Mouse (Mus musculus) urinary bladder, postnatal 4 days (tissue): ENCODE data around the gene Ydjc.

ENCODE experiments used
- DNase-seq, 2 experiments: peaks; one replicate each; pipeline ENCODE4 v3.0.0; 2021 to 2022; ENCODE audit warnings: low spot score in 2 of 2

The Ydjc gene

DNA sequence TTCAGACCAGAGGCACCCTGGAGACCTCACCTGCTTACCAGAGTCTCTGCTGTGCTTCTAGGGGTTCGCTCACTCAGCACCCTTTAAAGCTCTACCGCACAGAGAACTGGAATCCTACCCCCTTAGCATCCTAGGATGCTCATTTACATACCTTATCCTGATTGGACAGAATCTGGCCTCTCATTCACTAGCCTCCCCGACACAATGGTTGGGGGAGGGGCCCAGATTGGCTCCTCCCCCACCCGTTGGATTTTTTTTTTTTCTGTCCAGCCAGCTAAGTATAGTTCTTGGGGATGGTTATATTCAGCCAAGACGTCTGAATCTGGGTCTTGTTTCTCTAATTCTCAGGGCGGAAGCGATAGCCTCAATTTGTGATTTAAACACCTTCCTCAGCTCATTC lies at the start of gene Ydjc:
TSS of gene Ydjc (plus strand) at position 283 of the 400 bp plus-strand sequence.
- no peak for DNase-seq

DNA sequence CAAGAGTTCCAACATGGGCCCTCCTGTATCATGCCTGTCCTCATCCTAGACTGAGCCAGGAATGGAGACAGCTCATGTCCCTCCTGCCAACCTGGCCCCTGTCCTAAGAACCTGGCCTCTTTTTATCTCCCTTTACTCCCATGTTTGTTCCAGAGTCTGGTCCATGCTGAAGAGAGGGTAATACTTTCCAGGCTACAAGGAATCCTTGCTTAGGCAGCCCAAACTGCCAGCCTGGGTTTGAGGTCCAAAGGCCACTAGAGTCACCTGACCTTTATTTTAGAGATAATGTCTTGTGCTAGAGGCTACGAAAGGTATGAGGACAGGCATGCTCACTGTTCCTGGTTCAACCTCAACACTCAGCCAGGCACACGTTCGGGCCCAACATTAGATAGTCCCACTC lies 47.5 kb upstream of the Ydjc start:
- no peak for DNase-seq

DNA sequence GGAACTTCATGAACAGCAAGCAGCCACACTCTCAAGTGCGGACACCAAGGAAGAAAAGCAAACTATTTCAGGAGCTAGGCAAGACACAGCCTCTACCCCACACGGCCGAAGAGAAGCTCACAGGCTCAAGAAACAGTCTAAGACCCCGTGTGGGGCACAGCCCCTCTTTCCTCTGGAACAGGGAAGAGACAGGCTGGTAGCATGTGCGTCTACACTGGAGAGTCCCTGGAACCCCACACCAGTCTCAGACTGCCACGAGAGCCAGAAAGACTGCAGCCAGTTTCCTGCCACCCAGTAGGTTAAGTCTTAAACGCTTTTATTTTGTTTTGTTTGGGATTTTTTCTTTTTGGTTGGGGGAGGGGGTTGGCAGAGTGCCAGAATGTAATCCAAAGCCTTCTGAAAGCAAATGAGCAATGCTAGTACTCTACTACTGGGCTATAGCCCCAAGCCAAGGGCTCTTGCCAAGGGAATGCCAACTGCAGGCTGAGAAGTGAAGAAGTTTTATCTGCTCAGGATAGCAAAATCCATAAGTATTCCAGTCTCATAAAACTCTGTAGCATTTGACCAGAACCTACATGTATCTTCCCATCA lies 41.7 kb upstream of the Ydjc start:
- DNase-seq = no peak

DNA sequence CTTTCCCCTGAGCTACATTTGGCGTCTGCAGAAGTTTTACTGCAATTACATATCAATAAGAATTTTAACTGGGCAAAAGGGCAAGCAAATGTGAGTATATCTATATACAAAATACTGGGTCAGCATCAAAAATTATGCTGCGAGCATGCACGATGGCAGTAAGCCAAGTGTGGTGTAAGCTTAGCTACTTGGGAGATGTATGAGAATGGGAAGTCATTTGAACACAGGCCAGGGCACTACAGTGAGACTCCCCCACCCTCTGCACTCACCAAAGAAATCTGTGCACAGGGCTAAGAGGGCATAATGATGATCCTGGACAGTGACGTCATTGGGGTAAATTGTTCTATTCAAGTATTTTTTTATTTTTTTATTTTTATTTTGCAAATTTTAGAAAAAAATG lies 39.8 kb upstream of the Ydjc start:
- DNase-seq = no peak

DNA sequence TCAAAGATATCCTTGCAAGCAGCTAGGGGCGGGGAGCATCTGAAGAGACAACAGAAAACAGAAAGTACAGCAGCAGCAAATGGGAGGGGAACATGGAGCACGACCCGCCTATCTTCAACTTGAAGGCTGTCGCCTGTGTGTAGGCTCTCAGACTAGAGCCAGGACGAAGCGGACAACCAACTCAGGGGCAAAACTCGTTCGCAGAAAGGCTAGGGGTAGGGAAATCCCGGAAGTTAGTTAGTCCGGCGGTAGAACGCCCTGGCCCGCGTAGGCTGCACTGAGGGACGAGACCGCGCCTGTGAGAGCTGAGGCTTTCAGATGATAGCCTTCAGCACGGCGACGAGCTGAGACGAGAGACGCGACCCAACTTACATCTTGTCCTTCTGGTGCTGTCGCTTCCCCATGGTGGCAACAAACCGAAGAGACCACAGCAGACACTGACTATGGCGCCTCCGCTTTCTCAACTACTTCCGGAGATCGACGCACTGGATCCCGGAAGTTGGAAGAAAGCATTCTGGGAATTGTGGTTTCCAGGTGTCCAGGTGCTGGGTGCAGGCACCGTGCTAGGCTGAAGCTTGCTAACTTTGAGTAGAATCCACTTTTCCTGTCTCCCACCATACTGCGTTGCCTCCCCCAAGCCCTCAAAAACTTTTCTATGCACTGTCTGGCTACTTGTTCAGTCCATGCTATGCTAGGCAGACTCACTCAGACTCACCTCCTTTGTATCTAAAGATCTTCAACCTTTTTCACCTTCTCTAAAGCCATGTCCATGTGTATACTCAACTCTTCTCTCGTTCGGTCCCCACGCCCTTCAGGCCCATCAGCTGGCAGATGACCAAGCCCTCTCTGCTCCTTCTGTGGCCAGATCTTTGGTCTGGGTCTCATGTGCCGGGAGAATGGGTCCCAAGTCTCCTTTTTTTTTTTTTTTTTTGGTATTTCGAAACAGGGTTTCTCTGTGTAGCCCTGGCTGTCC lies 33.4 kb upstream of the Ydjc start, which contains the start of gene Ppil2:
TSS of gene Ppil2 (minus strand) at position 487 of the 973 bp plus-strand sequence.
- DNase-seq = peak in 1 of 2 experiments; percentile 57

DNA sequence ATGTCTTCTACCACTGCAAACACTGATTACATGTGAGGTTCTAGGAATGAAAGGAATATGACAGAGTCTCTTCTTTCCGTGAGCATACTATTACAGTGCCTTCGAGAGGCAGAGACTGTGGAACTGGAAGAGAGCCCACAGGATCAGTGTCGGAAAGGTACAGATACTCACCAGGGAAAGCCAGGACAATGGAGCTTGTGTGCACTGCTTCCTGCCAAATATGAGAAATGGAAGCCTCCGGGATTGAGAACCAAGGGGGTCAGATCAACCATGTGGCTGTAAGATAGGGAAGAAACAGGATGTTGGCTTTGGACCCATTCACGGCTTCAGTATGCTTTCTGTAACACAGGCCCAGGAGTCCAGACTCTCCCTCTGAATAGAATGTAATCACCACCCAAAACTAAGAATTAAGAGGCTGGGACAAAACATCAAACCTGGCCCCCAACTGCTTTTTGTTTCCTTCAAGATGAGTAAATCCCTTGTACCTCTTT lies 27.1 kb upstream of the Ydjc start:
- no peak for DNase-seq

DNA sequence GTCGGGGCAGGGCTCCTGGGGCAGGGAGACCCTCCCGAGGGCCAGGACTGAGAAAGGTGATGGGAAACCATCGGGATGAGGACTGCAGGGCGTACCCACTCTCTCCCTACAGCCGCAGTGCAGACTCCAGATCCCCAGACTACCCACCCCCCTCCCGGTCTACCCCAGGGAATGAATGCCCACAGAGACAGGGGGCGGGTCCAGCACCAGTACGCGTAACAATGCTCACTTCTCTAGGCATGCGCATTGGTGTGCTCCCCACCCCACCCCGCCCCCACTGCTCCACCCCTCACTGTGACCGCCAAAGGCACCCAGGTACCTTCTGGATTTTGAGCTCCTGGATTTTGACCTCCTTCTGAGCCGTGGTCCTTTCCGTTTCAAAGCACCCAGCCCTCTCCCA lies 22.9 kb upstream of the Ydjc start:
- no peak for DNase-seq

DNA sequence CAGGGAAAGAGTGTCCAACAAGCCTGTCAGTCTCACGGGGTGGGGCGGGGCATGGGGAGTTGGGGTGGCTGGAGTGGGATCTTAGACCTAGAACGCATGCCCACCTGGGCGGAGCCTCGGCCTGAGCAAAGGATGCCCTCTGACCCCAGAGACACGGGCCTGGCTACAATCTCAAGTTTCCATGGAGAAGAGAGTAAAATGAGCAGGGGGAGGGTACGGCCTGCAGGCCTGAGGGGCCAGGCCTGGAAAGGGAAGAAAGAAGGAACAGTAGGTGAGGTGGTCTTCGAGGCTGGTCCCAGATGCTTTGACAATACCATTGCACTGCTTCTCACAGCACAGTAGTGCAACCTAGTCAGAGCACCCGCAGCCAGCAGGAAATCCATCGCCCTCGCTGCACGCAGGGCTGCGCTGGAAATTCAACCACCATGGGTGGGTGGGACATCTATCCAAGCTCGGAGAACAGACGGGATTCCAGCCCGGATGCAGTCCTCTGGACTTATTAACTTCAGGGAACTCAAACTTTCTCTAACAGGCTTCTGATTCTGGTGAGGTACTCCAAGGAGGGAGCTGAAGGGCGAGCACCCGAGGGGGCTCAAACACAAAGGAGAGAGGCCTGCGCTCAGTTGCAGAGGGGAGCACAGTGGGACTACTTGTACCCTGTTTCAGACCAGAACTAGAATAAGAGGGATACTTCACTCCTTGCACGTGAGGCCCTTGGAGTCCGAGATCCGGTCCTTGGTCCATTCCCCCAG lies 20.1 kb upstream of the Ydjc start:
- DNase-seq = no peak

DNA sequence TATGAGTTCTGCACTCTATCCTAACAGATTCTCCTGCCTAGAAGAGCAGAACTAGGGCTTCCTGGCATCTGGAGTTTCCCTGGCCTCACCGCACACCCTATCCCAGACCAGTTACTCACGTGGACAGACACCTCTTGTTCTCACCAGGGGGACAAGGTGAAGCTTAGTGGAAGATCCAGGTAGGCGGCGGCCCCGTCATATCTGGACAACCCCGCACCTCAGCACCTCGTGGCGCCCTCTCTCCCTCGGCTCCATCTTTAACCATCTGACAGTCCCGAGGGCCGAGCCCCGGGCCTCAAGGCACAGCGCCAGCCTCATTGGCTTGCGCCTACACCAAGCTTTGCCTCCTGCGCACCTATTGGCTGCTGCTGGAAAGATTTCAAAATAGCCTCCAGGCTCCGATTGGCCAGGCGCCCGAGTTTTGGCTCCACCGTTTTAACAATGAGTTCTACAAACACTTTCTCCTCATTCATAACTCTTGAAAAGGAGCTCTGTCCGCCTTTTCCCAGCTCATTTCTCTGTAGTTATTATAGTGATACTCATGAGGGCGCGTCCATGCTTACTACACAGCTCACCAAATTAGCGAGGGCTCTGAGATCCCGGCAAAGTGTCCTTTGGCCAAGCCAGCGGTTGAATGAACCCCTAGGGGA lies 19.4 kb upstream of the Ydjc start, which contains the start of gene 2610318N02Rik:
TSS of gene 2610318N02Rik (minus strand) at position 297 of the 650 bp plus-strand sequence.
- DNase-seq = peak; percentile 61 to 78

DNA sequence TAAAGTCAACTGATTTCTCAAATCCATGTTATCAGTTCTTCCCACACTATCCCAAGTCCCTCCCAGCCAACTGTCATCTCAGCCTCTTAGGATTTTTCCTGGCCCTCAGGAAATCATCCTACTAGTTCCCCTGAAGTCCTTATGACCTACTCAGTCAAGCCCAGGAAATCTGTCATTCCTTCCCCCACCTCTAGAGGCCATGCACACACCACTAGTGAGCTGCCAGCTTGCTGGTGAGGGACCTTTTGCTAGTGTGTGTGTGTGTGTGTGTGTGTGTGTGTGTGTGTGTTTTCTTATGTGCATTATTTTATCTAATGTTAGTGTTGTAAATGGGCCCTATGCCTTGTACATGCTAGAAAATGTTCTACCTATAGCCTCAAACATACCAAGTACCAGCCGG lies 17.1 kb upstream of the Ydjc start:
- DNase-seq = no peak

DNA sequence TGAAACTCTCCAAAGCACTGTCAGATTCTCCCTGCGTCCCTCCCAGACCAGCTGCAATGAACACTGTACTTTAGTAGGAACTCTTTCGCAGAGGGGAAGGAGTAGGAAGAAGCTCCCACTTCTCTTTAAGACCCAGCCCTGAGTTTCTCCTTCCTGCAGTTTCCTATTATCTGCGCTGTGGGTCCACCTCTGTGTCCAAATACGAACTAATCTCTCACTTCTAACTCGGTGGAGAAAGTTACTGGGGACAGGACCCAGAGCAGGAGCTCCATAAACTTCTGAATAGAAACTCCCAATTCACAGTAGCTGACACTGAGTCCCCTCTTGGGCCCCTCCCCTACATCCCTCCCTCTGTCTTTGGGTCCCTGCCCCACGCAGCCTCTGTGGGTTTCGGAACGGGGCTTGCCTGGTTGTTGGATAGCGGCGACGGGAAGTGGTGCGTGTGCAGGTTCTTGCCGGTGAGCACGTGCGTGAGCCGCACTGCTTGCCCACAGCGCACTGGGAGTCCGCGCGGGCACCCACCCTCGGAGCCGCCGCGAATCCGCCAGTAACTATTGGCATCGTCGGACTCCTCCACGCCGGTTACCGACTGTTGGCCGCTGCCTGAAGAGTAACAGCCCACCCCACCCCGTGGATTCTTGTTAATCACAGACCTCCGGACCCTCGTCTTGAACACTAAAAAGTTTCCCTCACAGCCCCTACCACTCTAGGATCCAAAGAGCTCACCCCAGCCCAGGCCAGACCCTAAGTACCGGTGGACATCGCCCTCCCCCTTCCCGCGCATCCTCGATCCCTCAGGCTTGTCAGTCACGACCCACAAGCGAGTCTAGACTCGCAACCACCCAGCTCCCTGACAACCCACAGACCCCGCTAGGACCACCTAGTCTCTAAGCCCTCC lies 13.0 kb upstream of the Ydjc start:
- no peak for DNase-seq

DNA sequence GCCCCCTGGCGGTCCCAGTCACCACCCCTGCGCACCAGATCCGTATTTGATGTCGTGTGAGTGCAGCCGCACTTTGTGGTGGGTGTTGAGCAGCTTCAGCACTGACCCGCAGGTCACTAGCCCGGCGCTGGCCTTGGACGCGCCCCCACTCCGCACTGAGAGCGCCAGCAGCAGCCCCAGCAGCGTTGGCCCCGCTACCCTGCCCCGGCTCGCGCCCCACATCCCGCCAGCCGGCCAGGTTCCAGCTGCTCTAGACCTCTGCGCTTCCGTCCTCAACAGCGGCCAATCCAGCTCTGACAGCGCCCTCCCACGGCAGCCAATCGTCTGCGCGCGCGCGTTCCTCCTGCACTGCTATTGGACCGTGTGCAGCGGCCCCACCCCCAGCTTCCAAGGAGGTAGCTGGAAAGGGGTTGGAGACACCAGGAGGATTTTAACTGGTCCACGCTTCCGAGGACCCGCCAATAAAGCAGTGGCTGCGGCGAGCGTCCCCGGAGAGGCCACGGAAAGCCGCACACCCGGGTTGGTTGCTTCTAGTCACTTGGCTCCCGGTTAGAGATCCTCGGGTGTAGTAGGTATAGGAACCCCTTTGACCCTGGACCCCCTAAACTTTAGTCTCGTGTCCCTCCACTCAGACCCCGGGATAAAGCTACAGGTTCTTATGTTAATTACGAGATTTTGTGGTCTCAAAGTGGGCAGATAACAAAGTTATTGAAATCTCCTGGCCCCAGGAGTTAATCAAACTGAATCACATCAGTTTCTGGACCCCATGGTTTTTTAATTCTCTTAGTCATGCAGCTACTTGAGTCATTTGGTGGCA lies 12.1 kb upstream of the Ydjc start, which contains the start of gene Sdf2l1:
TSS of gene Sdf2l1 (minus strand) at position 295 of the 817 bp plus-strand sequence.
- peak; percentile 92 to 97 for DNase-seq

DNA sequence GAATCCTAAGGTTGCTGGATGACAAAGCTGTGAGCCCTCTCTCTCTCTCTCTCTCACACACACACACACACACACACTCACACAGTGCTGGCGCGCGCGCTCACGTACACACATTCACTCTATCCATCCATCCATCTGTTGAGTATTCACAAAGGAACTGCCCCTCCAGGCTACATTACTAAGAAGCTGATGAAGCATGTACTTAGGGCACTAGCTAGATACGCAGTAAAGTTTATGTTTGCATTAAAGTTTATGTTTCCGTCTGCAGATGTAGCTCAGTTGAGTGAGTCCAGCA lies 11.6 kb upstream of the Ydjc start:
- no peak for DNase-seq

DNA sequence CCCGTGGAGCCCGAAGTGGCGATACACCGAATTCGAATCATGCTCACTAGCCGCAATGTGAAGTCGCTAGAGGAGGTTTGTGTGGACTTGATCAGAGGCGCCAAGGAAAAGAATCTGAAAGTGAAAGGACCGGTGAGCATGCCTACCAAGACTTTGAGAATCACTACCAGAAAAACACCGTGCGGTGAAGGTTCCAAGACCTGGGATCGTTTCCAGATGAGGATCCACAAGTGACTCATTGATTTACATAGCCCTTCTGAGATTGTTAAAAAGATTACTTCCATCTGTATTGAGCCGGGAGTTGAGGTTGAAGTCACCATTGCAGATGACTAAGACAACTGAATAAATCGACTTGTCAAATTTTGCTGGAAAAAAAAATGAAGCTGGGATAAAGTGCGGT lies 7.1 kb upstream of the Ydjc start:
- DNase-seq = no peak

DNA sequence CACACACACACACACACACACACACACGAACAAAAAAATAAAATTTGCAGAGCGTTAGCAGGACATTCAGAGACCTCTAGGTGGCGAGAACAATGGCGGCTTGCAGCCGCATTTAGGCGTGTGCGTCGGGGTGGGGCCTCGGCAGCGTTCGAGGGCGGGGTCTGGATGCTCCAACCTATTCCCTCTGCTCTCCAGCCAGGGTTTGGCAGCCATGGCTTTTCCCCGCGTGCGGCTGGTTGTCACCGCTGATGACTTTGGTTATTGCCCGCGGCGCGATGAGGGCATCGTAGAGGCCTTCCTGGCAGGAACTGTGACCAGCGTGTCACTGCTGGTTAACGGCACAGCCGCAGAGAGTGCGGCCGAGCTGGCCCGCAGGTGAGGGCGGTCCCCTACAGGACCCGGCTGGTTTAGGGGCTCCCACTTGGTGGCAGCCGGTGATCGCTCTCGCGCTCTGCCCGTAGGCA lies 2.4 kb downstream of the Ydjc start, which contains the start of gene Ccdc116:
TSS of gene Ccdc116 (minus strand) at position 458 of the 464 bp plus-strand sequence.
- DNase-seq = peak; percentile 70 to 81

DNA sequence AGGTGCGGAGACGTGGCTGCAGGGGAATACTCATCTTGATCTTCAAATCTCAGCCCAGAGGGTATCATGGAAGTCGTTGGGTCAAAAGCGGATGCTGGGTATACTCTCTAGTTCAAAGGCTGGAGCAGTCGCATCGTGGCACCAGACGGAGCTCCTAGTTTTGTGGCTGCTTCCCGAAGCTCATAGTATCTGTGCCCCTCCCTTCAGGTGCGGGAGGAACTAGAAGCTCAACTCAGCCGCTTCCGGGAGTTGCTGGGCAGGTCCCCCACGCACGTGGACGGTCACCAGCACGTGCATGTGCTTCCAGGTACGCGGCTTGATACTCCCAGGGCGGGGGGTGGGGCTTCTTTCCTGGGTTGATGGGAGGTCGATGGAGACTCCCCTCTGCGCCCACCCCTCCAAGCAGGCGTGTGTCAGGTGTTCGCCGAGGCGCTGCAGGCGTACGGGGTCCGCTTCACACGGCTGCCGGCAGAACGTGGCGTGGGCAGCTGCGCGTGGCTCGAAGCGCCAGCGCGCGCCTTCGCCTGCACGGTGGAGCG lies 3.0 kb downstream of the Ydjc start:
- DNase-seq = no peak

DNA sequence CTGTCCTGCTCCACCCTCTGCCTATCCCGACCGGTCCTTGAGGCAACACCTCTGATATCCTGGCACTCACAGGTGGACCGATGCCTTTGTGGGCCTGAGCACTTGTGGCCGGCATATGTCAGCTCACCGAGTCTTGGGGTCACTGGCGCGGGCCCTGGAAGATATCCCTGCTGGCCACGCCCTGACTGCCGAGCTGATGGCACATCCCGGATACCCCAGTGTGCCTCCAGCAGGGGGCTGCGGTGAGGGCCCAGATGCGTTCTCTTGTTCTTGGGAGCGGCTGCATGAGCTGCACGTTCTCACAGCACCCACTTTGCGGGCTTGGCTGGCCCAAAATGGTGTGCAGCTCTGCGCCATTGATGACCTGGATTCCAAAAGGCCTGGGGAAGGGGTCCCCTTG lies 3.7 kb downstream of the Ydjc start:
- DNase-seq = no peak

DNA sequence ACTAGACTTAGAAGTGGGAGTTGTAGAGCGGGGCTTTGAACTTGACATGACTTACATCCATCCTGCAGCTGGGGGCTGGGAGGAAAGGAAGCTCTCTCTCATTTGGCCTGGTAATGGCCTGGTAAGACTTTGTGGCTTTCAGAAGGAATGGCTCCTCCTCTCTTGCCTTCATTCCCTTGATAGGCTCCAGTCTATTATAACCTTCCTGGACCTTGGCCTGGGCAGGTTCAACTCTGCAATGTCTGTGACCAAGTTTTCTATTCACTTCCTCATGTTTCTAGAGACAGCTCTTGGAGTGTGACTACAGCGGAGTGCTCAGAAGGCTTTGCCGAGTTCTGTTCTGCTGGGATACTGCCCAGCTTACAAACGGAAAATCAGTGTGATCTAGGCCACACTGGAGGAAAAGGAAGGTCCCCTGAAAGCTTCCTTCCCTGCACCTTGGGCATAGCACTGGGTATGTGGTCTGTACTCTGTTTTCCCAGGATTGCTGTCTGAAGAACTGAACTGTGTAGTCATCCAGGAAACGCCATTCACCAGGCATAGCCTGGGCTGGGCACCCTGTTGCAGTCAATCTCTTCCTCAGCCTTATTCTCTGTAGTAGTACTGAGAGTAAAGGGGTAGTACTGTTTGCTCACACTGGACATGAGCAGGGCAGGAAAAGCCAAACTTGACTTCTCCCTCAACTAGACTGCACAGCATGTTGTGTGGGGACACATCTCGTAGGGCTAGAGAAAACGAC lies 6.3 kb downstream of the Ydjc start:
- DNase-seq = no peak
